Mouse (Mus musculus) liver, postnatal 0 days (tissue): ENCODE measurements around the gene Ace. TPM values are rescaled to one million over a fixed set of nuclear protein-coding genes. Genes with fewer than 3 reads are reported as not detected.

ENCODE experiments used
- ATAC-seq: fragments of 200-750 bp; cut with Nextera tagmentation; 2 replicates; pipeline ENCODE4 v1.8.0; 2017; ENCODE audit warnings: mild to moderate bottlenecking, moderate library complexity
- DNase-seq: peaks from one replicate; pipeline ENCODE4 v3.0.0-alpha.2; 2016
- H3K27ac ChIP-seq: fragments of 300-500 bp; sonication (generic); 2 replicates; pipeline ENCODE4 v1.5.1; 2014; ENCODE audit warnings: antibody characterized with exemption, moderate library complexity, mild to moderate bottlenecking, low read depth
- H3K27me3 ChIP-seq: fragments of 300-500 bp; sonication (generic); 2 replicates; pipeline ENCODE4 v1.6.1; 2014; ENCODE audit warnings: low read length, control low read depth, mixed read lengths; ENCODE audit not compliant: insufficient read depth
- H3K36me3 ChIP-seq: fragments of 300-500 bp; sonication (generic); replicated peaks from 2 replicates; pipeline ENCODE4 v1.6.1; 2014; ENCODE audit warnings: mild to moderate bottlenecking, control low read depth, low read length, moderate library complexity, mixed read lengths; ENCODE audit not compliant: insufficient read depth
- H3K4me1 ChIP-seq: fragments of 300-500 bp; sonication (generic); 2 replicates; pipeline ENCODE4 v1.6.1; 2014; ENCODE audit warnings: antibody characterized with exemption, mild to moderate bottlenecking, control low read depth; ENCODE audit not compliant: insufficient read depth
- H3K4me2 ChIP-seq: fragments of 300-500 bp; sonication (generic); 2 replicates; pipeline ENCODE4 v1.6.1; 2014; ENCODE audit warnings: low read depth, mild to moderate bottlenecking, low read length, moderate library complexity, mixed read lengths
- H3K4me3 ChIP-seq: fragments of 300-500 bp; sonication (generic); 2 replicates; pipeline ENCODE4 v1.5.1; 2014; ENCODE audit warnings: low read depth, low read length
- H3K9ac ChIP-seq: fragments of 300-500 bp; sonication (generic); replicated peaks from 2 replicates; pipeline ENCODE4 v1.6.1; 2014; ENCODE audit warnings: mild to moderate bottlenecking, moderate library complexity
- H3K9me3 ChIP-seq: fragments of 300-500 bp; sonication (generic); 2 replicates; pipeline ENCODE4 v1.6.1; 2016; ENCODE audit warnings: mild to moderate bottlenecking, control low read depth, low read length, mixed read lengths
- CTCF ChIP-seq: sonication (generic); IDR thresholded peaks from 2 replicates; pipeline ENCODE4 v1.5.1; 2016; ENCODE audit warnings: antibody characterized with exemption, low read depth
- EP300 ChIP-seq: IDR thresholded peaks from 2 replicates; pipeline ENCODE4 v1.6.1; 2016; ENCODE audit warnings: antibody characterized with exemption, low read depth, mild to moderate bottlenecking
- WGBS: fragments of 180-500 bp; shearing (Covaris S2); extraction: QIAGEN DNeasy Blood & Tissue Kit; methylation state at CpG from one replicate; pipeline ENCODE4 v1.1.7; 2014; ENCODE audit not compliant: insufficient replicate concordance; 5-methylcytosine and 5-hydroxymethylcytosine counted together
- polyA plus RNA-seq: library from polyadenylated mRNA; unstranded; fragments of >200 nt; fragmentation: Nextera tagmentation; extraction: Ambion mirVana; gene quantifications from 2 replicates; pipeline ENCODE4 v1.2.1, GENCODE M21; 2015

Gene Ace
- polyA plus RNA-seq, 1 experiment from 2014 or later, result 0.07 TPM

- Histone ChIP-seq H3K9ac (no peak within 1 kb of the TSS), H3K4me2 (no peak within 1 kb of the TSS), H3K4me1 (no peaks in the 10 kb centered on the region), H3K4me3 (no peak within 1 kb of the TSS), H3K27me3 (peaks cover 39% of the 10 kb centered on the region), H3K9me3 (no peaks in the 10 kb centered on the region), H3K27ac (no peak within 1 kb of the TSS), H3K36me3 (no peaks in the 10 kb centered on the region)
- DNase-seq, result no peak
- no peak for ATAC-seq
- TF ChIP-seq CTCF (no peak), EP300 (no peak)
- WGBS, result 76% methylated on average over 3 of the region's 3 CpGs
These were observed 26.6 kb downstream of the Ace start, which contains the start of gene Ace3 for GRCm38 (mm10) chr11:105994375-105994774. Gene Ace3, plus strand, starts transcription at chr11:105994675.

GRCm38 (mm10) chr11:106000062-106000461 lies 32.3 kb downstream of the Ace start:
- H3K9me3 ChIP-seq, result no peaks in the 10 kb centered on the region
- no peak for ATAC-seq
- H3K9ac ChIP-seq, result no peak overlapping the region
- no peak overlapping the region for H3K4me2 ChIP-seq
- H3K27me3 ChIP-seq, result peaks cover 79% of the 10 kb centered on the region
- H3K4me1 ChIP-seq, result no peaks in the 10 kb centered on the region
- TF ChIP-seq CTCF, result no peak
- H3K36me3 ChIP-seq, result no peaks in the 10 kb centered on the region
- DNase-seq, result no peak
- H3K4me3 ChIP-seq, result no peak overlapping the region
- WGBS, result 77% methylated on average over 6 of the region's 6 CpGs
- H3K27ac ChIP-seq, result no peak overlapping the region

- Histone ChIP-seq H3K4me3 (no peak overlapping the region), H3K9me3 (no peaks in the 10 kb centered on the region), H3K4me2 (no peak overlapping the region), H3K9ac (no peak overlapping the region), H3K27me3 (peaks cover 68% of the 10 kb centered on the region), H3K36me3 (no peaks in the 10 kb centered on the region), H3K27ac (no peak overlapping the region), H3K4me1 (peaks cover 5% of the 10 kb centered on the region; the same call in 1 of the 2 replicates)
- no peak for TF ChIP-seq EP300
- peak; percentile 70 for TF ChIP-seq CTCF
- ATAC-seq (peak; percentile 51; the same call in 1 of the 2 replicates), DNase-seq (no peak)
- 35% methylated on average over 4 of the region's 4 CpGs for WGBS
These were observed 34.0 kb downstream of the Ace start for GRCm38 (mm10) chr11:106001718-106002117.

- H3K9me3 ChIP-seq, result no peaks in the 10 kb centered on the region
- no peak overlapping the region for H3K27ac ChIP-seq
- peaks cover 5% of the 10 kb centered on the region for H3K4me1 ChIP-seq
- H3K27me3 ChIP-seq, result peaks cover 77% of the 10 kb centered on the region
- no peak for DNase-seq
- no peak for TF ChIP-seq CTCF
- no peak for TF ChIP-seq EP300
- ATAC-seq, result no peak
- 63% methylated on average over 1 of the region's 1 CpGs for WGBS
- H3K9ac ChIP-seq, result no peak overlapping the region
- H3K36me3 ChIP-seq, result no peaks in the 10 kb centered on the region
- H3K4me3 ChIP-seq, result no peak overlapping the region
- H3K4me2 ChIP-seq, result no peak overlapping the region
These were observed 36.8 kb downstream of the Ace start for GRCm38 (mm10) chr11:106004576-106004975.

- H3K27ac ChIP-seq, result no peak overlapping the region
- no peak overlapping the region for H3K4me2 ChIP-seq
- peaks cover 78% of the 10 kb centered on the region for H3K27me3 ChIP-seq
- no peaks in the 10 kb centered on the region for H3K9me3 ChIP-seq
- H3K4me3 ChIP-seq, result no peak overlapping the region
- DNase-seq (peak; percentile 70), ATAC-seq (peak; percentile 66)
- TF ChIP-seq EP300, result no peak
- TF ChIP-seq CTCF, result no peak
- H3K9ac ChIP-seq, result no peak overlapping the region
- no peaks in the 10 kb centered on the region for H3K36me3 ChIP-seq
- H3K4me1 ChIP-seq, result peaks cover 5% of the 10 kb centered on the region
- 45% methylated on average over 5 of the region's 5 CpGs for WGBS
These were observed 38.2 kb downstream of the Ace start for GRCm38 (mm10) chr11:106005970-106006369.

- H3K4me3 ChIP-seq, result no peak within 1 kb of the TSS
- H3K4me2 ChIP-seq, result peak within 1 kb of the TSS; percentile 35; the same call in 1 of the 2 replicates
- ATAC-seq, result peak; percentile 44; the same call in 1 of the 2 replicates
- no peak within 1 kb of the TSS for H3K9ac ChIP-seq
- no peaks in the 10 kb centered on the region for H3K9me3 ChIP-seq
- H3K36me3 ChIP-seq, result no peaks in the 10 kb centered on the region
- H3K27ac ChIP-seq, result no peak within 1 kb of the TSS
- WGBS, result under 1% methylated on average over 21 of the region's 25 CpGs
- H3K4me1 ChIP-seq, result peaks cover 5% of the 10 kb centered on the region
- DNase-seq, result peak; percentile 83
- TF ChIP-seq EP300 (no peak), CTCF (no peak)
- H3K27me3 ChIP-seq, result peaks cover 77% of the 10 kb centered on the region
These were observed 40.1 kb downstream of the Ace start, which contains the start of gene Kcnh6 for GRCm38 (mm10) chr11:106007821-106008220. Gene Kcnh6, plus strand, starts transcription at chr11:106008124.

GRCm38 (mm10) chr11:106012711-106013110 lies 45.0 kb downstream of the Ace start:
- Histone ChIP-seq H3K27me3 (peaks cover 88% of the 10 kb centered on the region), H3K9ac (no peak overlapping the region), H3K4me1 (no peaks in the 10 kb centered on the region; the same call in 1 of the 2 replicates), H3K4me3 (no peak overlapping the region), H3K9me3 (no peaks in the 10 kb centered on the region), H3K36me3 (no peaks in the 10 kb centered on the region), H3K27ac (no peak overlapping the region), H3K4me2 (no peak overlapping the region)
- no peak for DNase-seq
- TF ChIP-seq CTCF (no peak), EP300 (no peak)
- 60% methylated on average over 7 of the region's 7 CpGs for WGBS
- ATAC-seq, result no peak
